Mouse (Mus musculus) ES-Bruce4 (cell line): ENCODE results near the gene Vmn2r9. TPM values are rescaled to one million over a fixed set of nuclear protein-coding genes. Genes with fewer than 3 reads are reported as not detected.
"Not testable (repeated sequence)": the region's sequence is repeated elsewhere in the genome, so short reads cannot be mapped to it uniquely, and the experiment has no call there.

Experiments
- H3K27ac ChIP-seq: 2 replicates; pipeline ENCODE4 v1.5.1; 2012; ENCODE audit warnings: low read length, inconsistent platforms; ENCODE audit not compliant: insufficient read depth
- H3K27me3 ChIP-seq: 2 replicates; pipeline ENCODE4 v1.6.1; 2012; ENCODE audit warnings: mild to moderate bottlenecking, low read length, inconsistent platforms; ENCODE audit not compliant: control insufficient read depth, poor library complexity, insufficient read depth, severe bottlenecking
- H3K36me3 ChIP-seq: 2 replicates; pipeline ENCODE4 v1.6.1; 2012; ENCODE audit warnings: inconsistent platforms, mild to moderate bottlenecking, low read length, moderate library complexity; ENCODE audit not compliant: control insufficient read depth, poor library complexity, insufficient read depth, severe bottlenecking
- H3K4me1 ChIP-seq: one replicate; pipeline ENCODE4 v1.8.1; 2011; ENCODE audit warnings: low read length; ENCODE audit not compliant: control insufficient read depth, insufficient read depth
- H3K4me3 ChIP-seq: 2 replicates; pipeline ENCODE4 v1.5.1; 2011; ENCODE audit warnings: low read depth, mild to moderate bottlenecking, low read length
- H3K9ac ChIP-seq: 2 replicates; pipeline ENCODE4 v1.6.1; 2012; ENCODE audit warnings: low read depth, mild to moderate bottlenecking, inconsistent platforms; ENCODE audit not compliant: poor library complexity, severe bottlenecking
- H3K9me3 ChIP-seq: replicated peaks from 2 replicates; pipeline ENCODE4 v1.6.1; 2012; ENCODE audit warnings: mild to moderate bottlenecking, low read length, inconsistent platforms; ENCODE audit not compliant: control insufficient read depth, poor library complexity, insufficient read depth, severe bottlenecking
- CTCF ChIP-seq: IDR thresholded peaks from one replicate; pipeline ENCODE4 v1.8.1; 2011; ENCODE audit warnings: low read depth, low read length
- polyA plus RNA-seq: library from polyadenylated mRNA; stranded (reverse); fragments of >200 nt; gene quantifications from 2 replicates; pipeline ENCODE4 v1.2.4, GENCODE M21; 2011; ENCODE audit warnings: low read depth; ENCODE audit not compliant: missing spikeins, insufficient read depth, insufficient read length

Gene Vmn2r9
- polyA plus RNA-seq, 1 experiment = not detected

DNA sequence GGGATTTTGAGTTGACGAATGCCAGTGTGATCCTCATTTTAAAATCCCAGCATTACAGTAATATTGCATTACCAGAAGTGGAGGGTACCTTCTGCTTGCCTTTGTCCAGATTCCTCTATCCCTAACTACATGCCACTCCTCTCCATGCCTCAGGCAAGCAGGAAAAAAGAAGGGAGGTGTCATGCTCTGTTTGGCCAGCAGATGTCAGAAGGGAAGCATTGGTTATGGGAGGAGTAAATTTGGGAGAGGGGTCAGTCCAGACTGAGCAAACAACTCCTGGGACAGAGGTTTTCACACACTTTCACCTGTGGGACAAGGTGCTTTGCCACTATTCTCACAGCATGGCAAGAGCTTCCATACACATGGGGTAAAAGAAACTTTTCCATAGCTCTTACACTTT lies 62.0 kb downstream of the Vmn2r9 start:
- H3K9me3 ChIP-seq, H3K36me3 ChIP-seq, H3K27me3 ChIP-seq, H3K27ac ChIP-seq, H3K9ac ChIP-seq, H3K4me1 ChIP-seq, H3K4me3 ChIP-seq: not testable (repeated sequence)
- peak; percentile 17 for TF ChIP-seq CTCF

Other genes starting within 250 kb of the Vmn2r9 start
- 55.0 and 63.0 TPM in 2 replicates for gene Gak, start 222.8 kb downstream of the Vmn2r9 start, polyA plus RNA-seq
- gene Tmem175, start 222.8 kb downstream of the Vmn2r9 start, polyA plus RNA-seq = 16.1 and 19.7 TPM in 2 replicates
- 13.8 and 17.4 TPM in 2 replicates for gene Idua, start 192.3 kb downstream of the Vmn2r9 start, polyA plus RNA-seq
- gene Dgkq, start 182.9 kb downstream of the Vmn2r9 start, polyA plus RNA-seq = 6.5 and 10.7 TPM in 2 replicates
- gene Slc26a1, start 177.0 kb downstream of the Vmn2r9 start, polyA plus RNA-seq = not detected in 2 replicates
- 8.9 and 13.2 TPM in 2 replicates for gene Fgfrl1, start 160.2 kb downstream of the Vmn2r9 start, polyA plus RNA-seq
- gene Rnf212, start 77.6 kb downstream of the Vmn2r9 start, polyA plus RNA-seq = not detected in 2 replicates
- gene Tmed11, start 57.2 kb downstream of the Vmn2r9 start, polyA plus RNA-seq = not detected in 2 replicates
- not detected in 2 replicates for gene Vmn2r8, start 43.8 kb downstream of the Vmn2r9 start, polyA plus RNA-seq
- 1.1 and 1.2 TPM in 2 replicates for gene Vmn2r10, start 153.9 kb upstream of the Vmn2r9 start, polyA plus RNA-seq
- gene Vmn2r11, start 207.0 kb upstream of the Vmn2r9 start, polyA plus RNA-seq = not detected in 2 replicates
- not detected in 2 replicates for gene Vmn2r12, start 245.3 kb upstream of the Vmn2r9 start, polyA plus RNA-seq